Mouse (Mus musculus): ENCODE measurements around the gene Serpinb1b. TPM values are rescaled to one million over a fixed set of nuclear protein-coding genes. Genes with fewer than 3 reads are reported as not detected.

Serpinb1b gene
- total RNA-seq, 2 experiments from 2014 or later = not detected

DNA sequence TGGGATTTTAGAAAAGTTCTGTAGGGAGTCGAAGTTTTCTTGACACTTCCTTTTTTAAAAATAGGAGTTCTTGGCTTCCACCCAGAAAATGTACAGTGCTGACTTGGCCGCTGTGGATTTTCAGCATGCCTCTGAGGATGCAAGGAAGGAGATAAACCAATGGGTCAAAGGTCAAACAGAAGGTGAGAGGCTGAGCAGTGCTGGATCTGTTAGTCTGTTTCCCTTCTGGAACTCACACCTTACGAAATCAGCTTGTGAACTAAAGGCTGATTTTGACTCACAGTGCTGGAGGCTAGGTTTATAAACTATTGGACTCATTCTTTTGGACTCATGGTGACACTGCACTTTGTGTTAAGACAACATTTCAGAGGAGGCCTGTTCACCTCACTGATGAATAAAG lies 11.2 kb downstream of the Serpinb1b start:
- DNase-seq = no peak
- intact Hi-C loops (cut with DNase I) = no loop called here

DNA sequence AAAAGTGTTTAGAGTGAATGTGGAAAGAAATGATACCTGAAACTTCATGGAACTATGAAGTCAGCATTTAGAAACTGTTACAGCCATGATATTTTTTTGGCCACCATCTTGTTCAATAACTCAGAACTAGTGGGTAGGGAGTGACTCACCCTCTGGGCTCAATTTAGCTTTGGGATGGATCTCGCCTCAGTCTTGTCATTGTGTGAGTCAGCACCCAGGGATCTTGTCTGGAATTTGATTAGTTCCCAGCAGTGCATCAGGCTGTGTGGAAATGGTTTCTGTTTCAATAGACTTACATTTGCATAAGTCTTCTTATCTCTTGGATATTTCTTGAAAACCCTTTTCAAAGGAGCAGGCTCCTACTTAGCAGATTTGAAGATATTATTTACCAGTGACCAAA lies 12.2 kb downstream of the Serpinb1b start:
- no peak for DNase-seq
- intact Hi-C loops (cut with DNase I) = no loop called here

DNA sequence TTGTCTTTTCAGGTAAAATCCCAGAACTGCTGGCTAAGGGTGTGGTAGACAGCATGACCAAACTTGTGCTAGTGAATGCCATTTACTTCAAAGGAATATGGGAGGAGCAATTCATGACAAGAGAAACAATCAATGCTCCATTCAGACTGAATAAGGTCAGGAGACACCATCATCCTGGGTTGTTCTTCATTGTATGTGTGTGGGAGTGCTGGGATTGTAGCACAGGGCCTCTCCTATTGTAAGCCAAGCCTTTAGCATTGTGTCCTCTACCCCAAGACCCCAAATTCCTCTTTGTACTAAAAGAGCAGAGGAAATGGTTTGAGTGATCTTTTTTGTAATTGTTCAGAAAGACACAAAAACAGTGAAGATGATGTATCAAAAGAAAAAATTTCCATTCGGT lies 12.9 kb downstream of the Serpinb1b start:
- intact Hi-C loops (cut with DNase I) = no loop called here
- DNase-seq = no peak

DNA sequence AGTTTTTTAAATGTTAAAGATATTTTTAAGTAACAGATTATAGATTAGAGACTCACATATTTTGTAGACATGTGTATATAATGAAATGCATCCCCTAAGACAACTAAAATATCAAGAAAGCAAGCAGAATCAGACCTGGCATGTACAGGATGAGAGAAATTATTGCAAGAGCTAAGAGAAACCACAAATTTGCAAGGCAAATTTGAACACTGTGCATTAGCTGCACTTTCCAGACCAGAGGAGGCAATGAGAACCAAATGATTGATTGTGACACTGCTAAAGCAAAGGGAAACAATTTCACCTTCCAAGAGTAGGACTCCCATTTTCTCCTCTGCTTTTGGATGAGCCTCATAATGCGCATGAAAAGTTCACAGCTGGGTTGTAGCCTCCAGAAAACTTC lies 17.2 kb downstream of the Serpinb1b start:
- DNase-seq = no peak
- intact Hi-C loops (cut with DNase I) = no loop called here

DNA sequence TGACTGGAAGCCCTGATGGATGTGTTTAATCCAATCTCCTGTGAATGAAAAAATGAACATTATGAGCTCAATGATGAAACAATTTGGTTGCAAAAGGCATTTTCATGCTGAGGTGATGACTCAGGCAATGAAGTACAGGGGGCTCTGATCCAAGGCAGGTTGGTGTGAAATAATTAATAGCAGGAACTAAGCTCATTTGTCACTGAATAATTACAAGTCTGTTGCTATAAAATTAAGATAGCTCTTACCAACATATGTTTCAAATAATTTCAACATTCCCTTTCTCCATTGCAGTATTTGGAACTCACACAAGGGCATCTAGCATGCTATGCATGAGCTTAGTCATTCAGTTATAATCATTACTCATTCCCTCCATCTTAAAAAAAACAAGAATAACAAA lies 27.3 kb downstream of the Serpinb1b start:
- no peak for DNase-seq
- intact Hi-C loops (cut with DNase I) = no loop called here

DNA sequence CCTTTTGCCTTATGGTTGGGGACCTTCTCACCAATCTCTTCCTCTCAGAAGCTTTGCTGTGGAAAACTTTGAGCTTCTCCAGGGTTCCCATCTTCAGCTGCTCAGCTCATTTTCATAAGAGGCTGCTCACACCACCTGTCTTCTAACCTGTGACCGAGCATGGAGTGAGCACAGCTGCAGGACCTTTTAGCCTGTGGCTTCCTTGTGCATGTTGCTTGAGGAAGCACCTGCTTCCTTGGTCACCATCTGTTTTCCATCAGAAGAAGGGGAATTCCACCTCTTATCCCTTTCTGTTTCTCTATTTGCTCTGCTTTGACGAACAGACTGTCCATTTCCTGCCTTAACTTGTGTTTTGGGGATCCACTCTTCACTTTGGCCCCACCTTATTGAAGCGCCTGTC lies 34.7 kb downstream of the Serpinb1b start:
- no peak for DNase-seq
- intact Hi-C loops (cut with DNase I) = no loop called here

DNA sequence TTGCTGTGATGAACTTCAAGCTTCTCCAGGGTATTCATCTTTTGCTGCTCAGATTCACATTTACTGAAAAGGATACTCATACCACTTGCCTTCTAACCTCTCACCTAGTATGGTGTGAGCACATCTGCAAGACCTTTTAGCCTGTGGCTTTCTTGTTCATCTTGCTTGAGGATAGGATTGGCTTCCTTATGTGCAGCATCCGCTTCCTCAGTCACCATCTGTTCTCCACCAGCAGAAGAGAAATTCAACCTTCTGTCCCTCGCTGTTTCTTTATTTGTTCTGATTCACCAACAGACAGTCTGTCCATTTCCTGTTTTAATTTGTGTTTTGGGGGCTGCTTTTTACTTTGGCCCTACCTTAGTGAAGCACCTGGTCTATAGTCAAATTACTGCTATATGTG lies 59.3 kb downstream of the Serpinb1b start:
- intact Hi-C loops (cut with DNase I) = no loop called here
- DNase-seq = no peak

DNA sequence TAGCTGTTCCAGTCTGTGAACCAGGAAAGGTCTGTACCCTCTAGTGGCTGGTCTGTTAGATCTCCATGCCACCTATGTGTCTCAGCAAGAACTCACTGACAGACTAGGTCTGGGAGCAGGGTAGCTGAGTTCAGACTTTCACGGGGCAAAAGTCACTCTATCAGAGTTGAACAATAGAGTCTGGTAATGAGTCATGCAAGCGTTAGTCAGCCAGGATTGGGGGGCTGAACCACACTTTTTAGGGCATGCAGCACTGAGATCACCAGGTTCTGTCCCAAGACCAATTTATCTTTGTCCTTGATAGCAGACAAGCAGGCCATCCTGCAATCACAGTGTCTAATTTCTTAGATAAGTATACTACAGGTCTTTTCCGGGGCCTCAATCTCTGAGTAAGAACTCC lies 63.1 kb downstream of the Serpinb1b start:
- no peak for DNase-seq
- intact Hi-C loops (cut with DNase I) = no loop called here

Other genes starting within 250 kb of the Serpinb1b start
- gene Serpinb1a, start 227.4 kb upstream of the Serpinb1b start, total RNA-seq (2021) = 10 to 100 TPM in 1 of 2 experiments, 1 to 10 TPM in 1; 9.2 to 13.1 TPM
- 1 to 10 TPM in 1 of 2 experiments, under 1 TPM in 1; 0.74 to 1.5 TPM for gene Serpinb1c, start 180.4 kb upstream of the Serpinb1b start, total RNA-seq (2021)
- 10 to 100 TPM; 23.9 to 33.8 TPM for gene Serpinb6b, start 113.4 kb upstream of the Serpinb1b start, total RNA-seq (2021)
- gene Serpinb9, start 75.3 kb upstream of the Serpinb1b start, total RNA-seq (2021) = 10 to 100 TPM in 1 of 2 experiments, 1 to 10 TPM in 1; 6.9 to 10.1 TPM
- under 1 TPM; 0.10 to 0.43 TPM for gene Serpinb9b, start 51.2 kb upstream of the Serpinb1b start, total RNA-seq (2021)
- gene Serpinb9c, start 81.2 kb downstream of the Serpinb1b start, total RNA-seq (2021) = not detected
- gene Serpinb9d, start 114.4 kb downstream of the Serpinb1b start, total RNA-seq (2021) = not detected
- not detected for gene Serpinb9e, start 171.0 kb downstream of the Serpinb1b start, total RNA-seq (2021)
- gene Serpinb9f, start 245.5 kb downstream of the Serpinb1b start, total RNA-seq (2021) = not detected